Mouse (Mus musculus) MEL (cell line): ENCODE measurements at regions not wholly inside any gene's neighbourhood (a gene's known extent, or its start where the extent isn't known, plus 50 kb on each side); places are given as distances from the start of the nearest gene placed in this dataset.

ENCODE experiments used
- CTCF ChIP-seq, 3 experiments: IDR thresholded peaks in 2 of 3; conservative IDR thresholded peaks in 1 of 3; 2 replicates each; pipeline ENCODE4 v1.5.1; 2011 to 2012; ENCODE audit warnings: low read length in 3 of 3, low read depth in 2 of 3, mild to moderate bottlenecking in 2 of 3, improper control_type of control experiment in 1 of 3, inconsistent platforms in 1 of 3, mixed read lengths in 1 of 3, moderate library complexity in 1 of 3; ENCODE audit not compliant: control insufficient read depth in 1 of 3, insufficient read depth in 1 of 3, poor library complexity in 1 of 3, severe bottlenecking in 1 of 3
- E2F4 ChIP-seq: IDR thresholded peaks from 2 replicates; pipeline ENCODE4 v1.6.1; 2011; ENCODE audit warnings: low read depth, low read length, improper control_type of control experiment, borderline replicate concordance
- HCFC1 ChIP-seq: IDR thresholded peaks from 2 replicates; pipeline ENCODE4 v1.6.1; 2012; ENCODE audit warnings: low read depth, mild to moderate bottlenecking, inconsistent platforms, low read length, improper control_type of control experiment, moderate library complexity
- JUND ChIP-seq: IDR thresholded peaks from 2 replicates; pipeline ENCODE4 v1.6.1; 2011; ENCODE audit warnings: low read depth, mild to moderate bottlenecking, improper control_type of control experiment, low read length
- MYC ChIP-seq: IDR thresholded peaks from 2 replicates; pipeline ENCODE4 v1.6.1; 2011; ENCODE audit warnings: low read depth, mild to moderate bottlenecking, low read length, improper control_type of control experiment, moderate library complexity
- POLR2A ChIP-seq, 2 experiments: IDR thresholded peaks; 2 replicates each; pipeline ENCODE4 v1.6.1; 2011 to 2012; ENCODE audit warnings: low read length in 2 of 2, mild to moderate bottlenecking in 2 of 2, control low read depth in 1 of 2, improper control_type of control experiment in 1 of 2, low read depth in 1 of 2, moderate library complexity in 1 of 2; ENCODE audit not compliant: control insufficient read depth in 1 of 2, insufficient read depth in 1 of 2, poor library complexity in 1 of 2
- POLR2AphosphoS5 ChIP-seq: IDR thresholded peaks from 2 replicates; pipeline ENCODE4 v1.6.1; 2012; ENCODE audit warnings: low read depth, borderline replicate concordance, mild to moderate bottlenecking, inconsistent platforms, low read length, moderate library complexity, mixed read lengths
- RCOR1 ChIP-seq: IDR thresholded peaks from 2 replicates; pipeline ENCODE4 v1.6.1; 2012; ENCODE audit warnings: low read depth, mild to moderate bottlenecking, inconsistent platforms, low read length, improper control_type of control experiment
- SMC3 ChIP-seq: IDR thresholded peaks from 2 replicates; pipeline ENCODE4 v1.6.1; 2011; ENCODE audit warnings: low read depth, low read length, improper control_type of control experiment
- USF2 ChIP-seq, 2 experiments: IDR thresholded peaks; 2 replicates each; pipeline ENCODE4 v1.6.1; 2011 to 2012; ENCODE audit warnings: improper control_type of control experiment in 2 of 2, low read length in 2 of 2, borderline replicate concordance in 1 of 2, inconsistent platforms in 1 of 2, low read depth in 1 of 2, mild to moderate bottlenecking in 1 of 2; ENCODE audit not compliant: insufficient read depth in 1 of 2

GRCm38 (mm10) chr9:61293223-61293985 lies 78.8 kb upstream of the Tle3 start:
- TF ChIP-seq E2F4 (no peak), HCFC1 (no peak), RCOR1 (no peak), CTCF (IDR thresholded peaks at IDR 0.05 in 2 of 3, conservative IDR thresholded peaks at IDR 0.05 in 1 of 3; ENCODE audit: control insufficient read depth in 1 of 3, insufficient read depth in 1 of 3, low read depth in 2 of 3, low read length in 3 of 3, poor library complexity in 1 of 3, severe bottlenecking in 1 of 3) (no peak), POLR2AphosphoS5 (no peak), SMC3 (no peak), MYC (no peak), JUND (no peak), USF2 (IDR thresholded peaks at IDR 0.05; ENCODE audit: borderline replicate concordance in 1 of 2, insufficient read depth in 1 of 2, low read depth in 1 of 2, low read length in 2 of 2) (no peak), POLR2A (IDR thresholded peaks at IDR 0.05; ENCODE audit: control insufficient read depth in 1 of 2, insufficient read depth in 1 of 2, low read depth in 1 of 2, low read length in 2 of 2, poor library complexity in 1 of 2) (no peak)
